Mouse (Mus musculus) forebrain, postnatal 0 days (tissue): ENCODE data around the gene Tub. TPM values are rescaled to one million over a fixed set of nuclear protein-coding genes. Genes with fewer than 3 reads are reported as not detected.

Source experiments
- ATAC-seq: fragments of 200-750 bp; cut with Nextera tagmentation; 2 replicates; pipeline ENCODE4 v1.8.0; 2017; ENCODE audit warnings: mild to moderate bottlenecking, moderate library complexity
- DNase-seq: peaks from one replicate; pipeline ENCODE4 v3.0.0-alpha.2; 2015
- H3K27ac ChIP-seq: fragments of 300-500 bp; sonication (generic); 2 replicates; pipeline ENCODE4 v1.5.1; 2014; ENCODE audit warnings: low read depth, mild to moderate bottlenecking, antibody characterized with exemption, low read length, moderate library complexity, mixed read lengths
- H3K27me3 ChIP-seq: fragments of 300-500 bp; sonication (generic); 2 replicates; pipeline ENCODE4 v1.6.1; 2014; ENCODE audit warnings: mild to moderate bottlenecking, low read length, mixed read lengths; ENCODE audit not compliant: insufficient read depth
- H3K36me3 ChIP-seq: fragments of 300-500 bp; sonication (generic); 2 replicates; pipeline ENCODE4 v1.6.1; 2014; ENCODE audit warnings: mild to moderate bottlenecking, moderate library complexity; ENCODE audit not compliant: insufficient read depth
- H3K4me1 ChIP-seq: fragments of 300-500 bp; sonication (generic); 2 replicates; pipeline ENCODE4 v1.6.1; 2014; ENCODE audit warnings: antibody characterized with exemption; ENCODE audit not compliant: insufficient read depth
- H3K4me2 ChIP-seq: fragments of 300-500 bp; sonication (generic); 2 replicates; pipeline ENCODE4 v1.6.1; 2014; ENCODE audit warnings: low read depth, mild to moderate bottlenecking, moderate library complexity
- H3K4me3 ChIP-seq: fragments of 300-500 bp; sonication (generic); 2 replicates; pipeline ENCODE4 v1.5.1; 2014; ENCODE audit warnings: low read depth, low read length, mixed read lengths
- H3K9ac ChIP-seq: fragments of 300-500 bp; sonication (generic); 2 replicates; pipeline ENCODE4 v1.6.1; 2014; ENCODE audit warnings: mild to moderate bottlenecking
- H3K9me3 ChIP-seq: fragments of 300-500 bp; sonication (generic); 2 replicates; pipeline ENCODE4 v1.6.1; 2016; ENCODE audit warnings: low read length
- CTCF ChIP-seq: sonication (generic); IDR thresholded peaks from 2 replicates; pipeline ENCODE4 v1.5.1; 2016; ENCODE audit warnings: antibody characterized with exemption, control low read depth, low read depth
- WGBS: fragments of 180-500 bp; shearing (Covaris S2); extraction: QIAGEN DNeasy Blood & Tissue Kit; methylation state at CpG from one replicate; pipeline ENCODE4 v1.1.7; 2014; 5-methylcytosine and 5-hydroxymethylcytosine counted together
- polyA plus RNA-seq: library from polyadenylated mRNA; unstranded; fragments of >200 nt; fragmentation: Nextera tagmentation; extraction: Ambion mirVana; gene quantifications from 2 replicates; pipeline ENCODE4 v1.2.1, GENCODE M21; 2015
- total RNA-seq: library from RNA; depleted of rRNA; stranded (reverse); fragments of >200 nt; gene quantifications from 2 replicates; pipeline ENCODE4 v1.2.3, GENCODE M21; 2014

Gene Tub
- total and polyA plus RNA-seq, 2 experiments from 2014 or later: 39.1 to 188 TPM

GRCm38 (mm10) chr7:108934836-108935235, 15.3 kb upstream of the Tub start:
- peaks cover 5% of the 10 kb centered on the region; the same call in 1 of the 2 replicates for H3K4me1 ChIP-seq
- ATAC-seq: no peak
- H3K27me3 ChIP-seq: 0 out of 2 replicates have a peak, but pooled peaks cover 5% of the 10 kb centered on the region
- H3K36me3 ChIP-seq: peaks cover 26% of the 10 kb centered on the region
- H3K27ac ChIP-seq: no peak overlapping the region; the same call in 1 of the 2 replicates
- no peak for DNase-seq
- peak overlapping the region; percentile 87 for H3K4me2 ChIP-seq
- H3K4me3 ChIP-seq: peak overlapping the region; percentile 89
- no peak for TF ChIP-seq CTCF
- peak overlapping the region; percentile 94 for H3K9ac ChIP-seq
- no peaks in the 10 kb centered on the region for H3K9me3 ChIP-seq
- 6% methylated on average over 8 of the region's 8 CpGs for WGBS

GRCm38 (mm10) chr7:108935411-108935810, 14.7 kb upstream of the Tub start:
- WGBS: 89% methylated on average over 7 of the region's 7 CpGs
- peak overlapping the region; percentile 87 for H3K4me2 ChIP-seq
- H3K36me3 ChIP-seq: peaks cover 31% of the 10 kb centered on the region

GRCm38 (mm10) chr7:108936591-108936990, 13.5 kb upstream of the Tub start:
- Histone ChIP-seq H3K27me3 (0 out of 2 replicates have a peak, but pooled peaks cover 5% of the 10 kb centered on the region), H3K36me3 (peaks cover 43% of the 10 kb centered on the region), H3K4me2 (no peak overlapping the region), H3K27ac (no peak overlapping the region), H3K9me3 (no peaks in the 10 kb centered on the region), H3K4me1 (peaks cover 5% of the 10 kb centered on the region; the same call in 1 of the 2 replicates), H3K4me3 (no peak overlapping the region), H3K9ac (no peak overlapping the region)
- 97% methylated on average over 4 of the region's 4 CpGs for WGBS
- no peak for TF ChIP-seq CTCF
- no peak for DNase-seq
- no peak for ATAC-seq

More at GRCm38 (mm10) chr7:108935411-108935810, 14.7 kb upstream of the Tub start:
- Histone ChIP-seq H3K9me3 (no peaks in the 10 kb centered on the region), H3K4me3 (peak overlapping the region; percentile 89), H3K4me1 (peaks cover 5% of the 10 kb centered on the region; the same call in 1 of the 2 replicates), H3K9ac (peak overlapping the region; percentile 94; the same call in 1 of the 2 replicates), H3K27me3 (0 out of 2 replicates have a peak, but pooled peaks cover 5% of the 10 kb centered on the region), H3K27ac (no peak overlapping the region)
- DNase-seq: no peak
- TF ChIP-seq CTCF: no peak
- no peak for ATAC-seq

GRCm38 (mm10) chr7:108941466-108941865, 8.7 kb upstream of the Tub start:
- H3K27me3 ChIP-seq: no peaks in the 10 kb centered on the region
- no peak overlapping the region for H3K4me2 ChIP-seq
- peaks cover 66% of the 10 kb centered on the region for H3K36me3 ChIP-seq
- no peak overlapping the region for H3K27ac ChIP-seq
- no peak for ATAC-seq
- no peaks in the 10 kb centered on the region for H3K9me3 ChIP-seq
- DNase-seq: no peak
- no peak overlapping the region for H3K9ac ChIP-seq
- no peaks in the 10 kb centered on the region for H3K4me1 ChIP-seq
- 94% methylated on average over 9 of the region's 9 CpGs for WGBS
- no peak overlapping the region for H3K4me3 ChIP-seq
- TF ChIP-seq CTCF: no peak

GRCm38 (mm10) chr7:108944002-108944401, 6.1 kb upstream of the Tub start:
- ATAC-seq: peak; percentile 69

GRCm38 (mm10) chr7:108948611-108949010, 1.5 kb upstream of the Tub start:
- Histone ChIP-seq H3K27me3 (peaks cover 11% of the 10 kb centered on the region; the same call in 1 of the 2 replicates), H3K4me1 (no peaks in the 10 kb centered on the region), H3K4me3 (no peak overlapping the region), H3K9ac (no peak overlapping the region), H3K36me3 (peaks cover 10% of the 10 kb centered on the region), H3K27ac (no peak overlapping the region), H3K9me3 (no peaks in the 10 kb centered on the region), H3K4me2 (no peak overlapping the region)
- TF ChIP-seq CTCF: no peak
- DNase-seq: no peak
- no peak for ATAC-seq

More at GRCm38 (mm10) chr7:108944002-108944401, 6.1 kb upstream of the Tub start:
- Histone ChIP-seq H3K9me3 (no peaks in the 10 kb centered on the region), H3K4me2 (no peak overlapping the region), H3K36me3 (peaks cover 52% of the 10 kb centered on the region), H3K27me3 (no peaks in the 10 kb centered on the region), H3K4me3 (no peak overlapping the region), H3K9ac (no peak overlapping the region), H3K27ac (no peak overlapping the region), H3K4me1 (no peaks in the 10 kb centered on the region)
- 3% methylated on average over 2 of the region's 2 CpGs for WGBS
- peak; percentile 83 for TF ChIP-seq CTCF
- peak; percentile 74 for DNase-seq

- Histone ChIP-seq H3K4me3 (no peak overlapping the region), H3K27me3 (peaks cover 11% of the 10 kb centered on the region; the same call in 1 of the 2 replicates), H3K36me3 (peaks cover 10% of the 10 kb centered on the region), H3K27ac (no peak overlapping the region), H3K4me2 (no peak overlapping the region), H3K9me3 (no peaks in the 10 kb centered on the region), H3K4me1 (no peaks in the 10 kb centered on the region), H3K9ac (no peak overlapping the region)
- ATAC-seq: no peak
- WGBS: 44% methylated on average over 2 of the region's 2 CpGs
- DNase-seq: no peak
- TF ChIP-seq CTCF: no peak
Measured at GRCm38 (mm10) chr7:108949301-108949700, 837 bp upstream of the Tub start.
